Mouse (Mus musculus) layer of hippocampus, postnatal 25 days (tissue): ENCODE measurements around the gene Pkd1l1. TPM values are rescaled to one million over a fixed set of nuclear protein-coding genes. Genes with fewer than 3 reads are reported as not detected.

Source experiments
- DNase-seq, 2 experiments: peaks; one replicate each; pipeline ENCODE4 v3.0.0; 2022; ENCODE audit warnings: mixed read lengths in 2 of 2, low spot score in 1 of 2; ENCODE audit errors: extremely low spot score in 1 of 2
- total RNA-seq, 2 experiments: library from RNA; stranded (reverse); gene quantifications; 2 replicates each; pipeline ENCODE4 v1.2.3; 2021

Pkd1l1 gene
- total RNA-seq, 2 experiments from 2014 or later, result not detected

GRCm38 (mm10) chr11:8944114-8944513 lies 29.0 kb downstream of the Pkd1l1 start:
- no peak for DNase-seq

DNA sequence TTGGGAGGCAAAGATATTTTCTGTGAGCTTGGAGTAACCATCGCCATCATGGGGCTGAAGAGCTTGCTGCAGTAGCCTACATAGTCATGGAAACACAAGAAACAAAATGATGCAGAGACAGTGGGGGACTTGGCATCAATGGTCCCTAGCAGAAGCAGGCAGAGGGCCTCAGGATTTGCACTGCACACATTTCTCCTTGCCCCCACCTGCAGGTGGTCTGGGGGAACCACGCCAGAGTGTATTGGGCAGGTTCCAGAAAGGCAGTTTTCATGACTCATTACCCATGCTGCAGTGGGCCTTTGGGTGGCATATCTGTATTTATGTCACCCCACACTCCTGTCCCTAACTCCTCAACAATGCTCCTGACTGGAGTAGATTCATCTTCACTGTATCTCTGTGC lies 30.6 kb downstream of the Pkd1l1 start:
- no peak for DNase-seq

DNA sequence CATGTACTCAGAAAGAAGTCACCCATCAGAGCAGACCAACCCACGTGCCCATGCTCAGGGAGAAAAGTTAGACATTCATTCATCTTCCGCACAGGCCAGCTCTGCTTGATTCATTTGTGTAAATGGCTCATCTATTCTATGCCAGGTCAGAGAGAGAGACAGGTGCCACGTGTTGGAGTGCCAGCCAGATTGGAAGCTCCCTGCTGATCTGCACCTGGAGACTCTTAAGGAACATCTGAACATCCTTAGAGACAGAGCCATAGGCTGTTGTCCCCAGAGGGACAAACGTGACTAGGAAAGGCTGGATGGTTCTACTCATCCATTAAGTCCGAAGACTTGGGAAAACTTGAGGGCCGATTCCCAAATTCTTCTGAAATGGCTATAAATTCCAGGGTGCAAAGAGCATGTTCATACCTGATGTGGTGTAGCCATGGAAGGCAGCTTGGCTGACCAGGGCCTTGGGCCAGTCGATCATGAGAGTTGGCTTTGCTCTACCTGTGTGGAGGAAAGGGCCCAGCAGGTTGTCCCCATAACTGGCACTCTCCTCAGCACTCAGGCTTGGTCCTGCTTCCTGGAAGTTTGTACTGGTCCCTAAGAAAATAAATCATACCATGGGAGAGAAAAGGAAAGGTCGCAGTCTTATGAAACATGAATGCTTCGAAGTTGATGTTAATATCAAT lies 36.5 kb downstream of the Pkd1l1 start:
- DNase-seq, result no peak

- no peak for DNase-seq
These were observed 56.9 kb downstream of the Pkd1l1 start for GRCm38 (mm10) chr11:8916081-8916671.

- no peak for DNase-seq
These were observed 90.3 kb downstream of the Pkd1l1 start for GRCm38 (mm10) chr11:8882793-8883192.

GRCm38 (mm10) chr11:8881521-8881920 lies 91.5 kb downstream of the Pkd1l1 start:
- no peak for DNase-seq

DNA sequence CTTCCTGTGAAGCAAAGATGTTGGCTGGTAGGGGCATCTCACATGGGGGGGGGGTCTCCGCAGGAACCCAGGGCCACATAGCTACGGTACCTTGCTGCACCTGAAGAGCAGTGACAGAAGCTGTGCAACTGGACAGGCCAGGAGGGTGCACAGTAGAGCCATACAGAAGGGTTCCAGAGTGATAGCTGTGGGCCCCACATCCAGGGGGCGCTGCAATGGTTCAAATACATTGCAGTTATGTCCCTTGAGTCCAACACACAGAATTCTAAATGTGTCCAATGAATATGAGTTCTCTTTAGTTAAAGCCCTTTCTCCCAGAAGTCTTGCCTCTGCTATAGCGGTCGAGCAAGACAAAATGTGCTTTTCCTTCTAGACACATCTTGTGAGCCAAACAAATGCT lies 103.0 kb downstream of the Pkd1l1 start:
- no peak for DNase-seq

GRCm38 (mm10) chr11:8866021-8866420 lies 107.0 kb downstream of the Pkd1l1 start:
- DNase-seq, result no peak

DNA sequence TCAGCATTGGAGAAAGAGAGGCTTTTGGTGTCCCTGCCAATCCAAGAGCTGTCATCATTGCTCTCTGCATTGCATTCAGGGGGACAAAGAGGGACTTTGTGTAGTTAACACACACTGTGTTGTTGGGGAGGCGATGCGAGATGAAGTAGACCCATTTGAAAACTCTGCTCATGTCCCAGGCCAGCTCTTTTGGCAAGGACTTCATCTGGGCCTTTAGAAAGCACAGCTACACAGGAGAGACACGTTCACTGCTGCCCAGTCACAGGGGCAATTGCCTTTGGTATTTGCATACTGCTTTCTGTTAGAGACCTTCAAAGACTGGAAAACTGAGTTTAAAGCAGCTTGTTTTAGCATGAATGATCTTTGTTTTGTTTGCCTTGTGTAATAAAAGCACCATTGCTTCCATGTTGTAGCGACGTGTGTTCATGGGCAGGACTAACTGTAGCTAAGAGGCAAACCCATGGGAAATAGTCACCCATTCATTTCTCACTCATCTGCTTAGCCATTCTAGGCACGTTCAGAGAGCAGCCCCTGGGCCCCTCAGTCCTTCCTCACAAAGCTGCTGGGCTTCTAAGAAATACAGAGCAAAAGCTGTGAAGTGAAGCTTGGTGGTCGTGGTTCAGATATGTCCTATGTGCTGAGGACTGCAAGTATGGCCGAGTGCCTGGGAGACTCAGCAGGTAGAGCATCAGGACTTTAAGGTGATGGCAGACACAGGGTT lies 109.0 kb downstream of the Pkd1l1 start:
- DNase-seq, result no peak

DNA sequence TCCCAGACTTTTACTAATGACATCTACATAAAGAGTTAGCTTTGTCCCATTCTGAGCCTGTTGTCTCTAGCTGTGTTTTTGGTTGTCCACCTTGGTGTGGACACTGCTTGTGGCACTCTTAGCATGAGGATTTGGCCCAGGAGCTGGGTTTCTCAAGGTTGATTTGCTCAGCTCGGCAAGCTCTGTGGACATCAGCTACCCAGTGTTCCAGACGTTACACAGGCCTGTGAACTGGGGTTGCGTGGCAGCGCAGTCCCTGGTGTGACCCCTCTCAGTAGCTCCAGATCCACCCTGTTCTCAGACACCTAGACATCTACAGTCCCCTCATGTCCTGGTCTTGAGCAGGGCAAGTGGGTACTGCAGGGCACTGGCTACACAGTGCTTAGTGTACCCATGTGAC lies 110.6 kb downstream of the Pkd1l1 start:
- no peak for DNase-seq

GRCm38 (mm10) chr11:8861978-8862377 lies 111.1 kb downstream of the Pkd1l1 start:
- no peak for DNase-seq

DNA sequence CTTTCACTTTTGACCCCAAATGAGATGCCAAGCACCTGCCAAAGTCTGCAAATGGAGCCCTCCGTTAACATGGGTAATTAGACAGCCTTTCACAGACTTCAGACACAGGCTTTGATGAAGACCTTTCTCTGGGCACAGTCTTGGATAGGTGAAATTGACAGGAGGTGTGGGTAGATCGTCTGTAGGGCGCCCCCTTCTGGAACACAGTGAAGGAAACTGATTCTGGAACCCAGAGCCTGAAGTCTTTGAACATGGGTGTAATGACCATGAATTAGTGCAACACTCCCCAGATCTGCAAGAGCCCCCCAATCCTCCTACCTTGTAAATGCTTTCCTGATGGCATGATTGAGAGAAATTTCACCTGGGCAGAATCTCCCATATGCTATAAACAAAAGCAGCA lies 112.2 kb downstream of the Pkd1l1 start:
- DNase-seq, result peak in 1 of 2 experiments; percentile 24

DNA sequence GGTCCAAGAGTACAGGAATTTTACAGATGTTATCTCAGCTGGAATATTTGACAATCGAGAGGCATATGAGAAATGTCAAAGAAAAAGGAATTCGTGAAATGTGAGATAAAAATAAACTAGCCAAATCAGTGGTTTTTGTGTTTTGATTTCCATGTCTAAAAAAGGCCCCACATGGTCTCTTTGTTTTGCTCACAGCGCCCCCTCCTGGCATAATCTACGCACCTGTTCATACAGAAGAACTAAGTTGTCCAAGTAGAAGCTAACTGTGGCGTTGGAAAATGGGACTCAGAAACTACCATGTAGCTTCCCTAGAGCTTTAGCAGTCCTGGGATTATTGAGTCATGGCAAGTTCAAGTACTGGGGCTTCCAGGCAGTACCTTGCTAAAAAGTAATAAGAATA lies 113.2 kb downstream of the Pkd1l1 start:
- peak; percentile 60 to 87 for DNase-seq

- no peak for DNase-seq
These were observed 114.0 kb downstream of the Pkd1l1 start for GRCm38 (mm10) chr11:8859041-8859440.

GRCm38 (mm10) chr11:8856125-8856524 lies 116.9 kb downstream of the Pkd1l1 start:
- no peak for DNase-seq

- DNase-seq, result no peak
These were observed 125.0 kb downstream of the Pkd1l1 start for GRCm38 (mm10) chr11:8848049-8848448.

DNA sequence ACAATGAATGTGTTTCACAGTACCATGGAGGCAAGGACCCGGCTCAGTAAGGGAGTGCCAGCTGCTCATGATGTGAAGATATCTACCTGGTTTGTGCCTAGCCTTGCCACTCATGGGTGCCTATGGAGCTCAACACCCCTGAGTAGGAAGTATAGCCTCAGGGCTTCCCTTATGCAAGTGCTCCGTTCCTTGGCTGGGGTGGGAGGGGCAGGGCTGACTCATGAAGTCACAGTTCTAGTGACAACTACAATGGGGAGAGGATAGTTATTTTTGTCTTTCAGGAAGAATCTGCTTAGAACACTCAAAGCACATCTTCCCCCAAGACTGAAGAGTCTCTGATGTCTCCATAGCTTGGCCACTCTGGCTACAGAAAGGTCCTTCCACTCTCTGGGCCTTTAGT lies 125.4 kb downstream of the Pkd1l1 start:
- no peak for DNase-seq

GRCm38 (mm10) chr11:8836176-8836575 lies 136.9 kb downstream of the Pkd1l1 start:
- DNase-seq, result no peak

DNA sequence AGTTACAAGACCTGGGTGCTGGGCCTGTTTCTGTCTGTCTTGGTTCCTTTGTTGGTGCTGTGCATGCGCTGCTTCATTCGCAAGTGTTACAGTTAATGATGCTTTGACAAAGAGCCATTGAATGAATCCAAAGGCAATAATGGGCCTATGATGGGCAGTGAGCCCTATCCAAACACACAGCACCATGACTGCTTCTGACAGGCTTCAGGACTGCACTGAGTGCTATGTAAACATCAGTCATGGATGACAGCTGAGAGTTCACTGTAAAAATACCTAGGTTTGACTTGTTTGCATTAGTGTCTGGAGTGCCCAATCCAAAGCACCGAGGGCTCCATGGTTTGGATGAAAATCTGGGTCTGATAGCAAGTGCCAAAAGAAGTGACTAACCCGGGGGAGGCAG lies 138.9 kb downstream of the Pkd1l1 start:
- DNase-seq, result no peak

DNA sequence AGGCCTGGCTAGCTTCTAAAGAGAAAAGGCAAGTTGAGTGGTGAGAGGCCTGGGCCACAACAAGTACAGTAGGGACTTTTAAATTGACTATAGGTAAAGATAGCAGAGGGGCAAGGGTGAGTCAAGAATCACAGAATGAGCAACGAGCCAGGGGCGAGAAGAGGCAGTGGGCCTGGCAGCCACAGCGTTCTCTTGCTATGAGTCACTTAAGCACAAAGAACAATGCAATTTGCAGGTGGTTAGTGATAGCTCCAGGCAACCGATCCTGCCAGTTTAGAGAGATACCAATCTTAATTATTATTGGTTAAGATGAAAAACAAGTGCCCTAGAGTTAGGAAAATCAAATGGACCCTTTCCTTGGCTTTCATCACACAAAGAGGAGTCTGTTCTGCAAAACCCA lies 142.5 kb downstream of the Pkd1l1 start:
- DNase-seq, result no peak

DNA sequence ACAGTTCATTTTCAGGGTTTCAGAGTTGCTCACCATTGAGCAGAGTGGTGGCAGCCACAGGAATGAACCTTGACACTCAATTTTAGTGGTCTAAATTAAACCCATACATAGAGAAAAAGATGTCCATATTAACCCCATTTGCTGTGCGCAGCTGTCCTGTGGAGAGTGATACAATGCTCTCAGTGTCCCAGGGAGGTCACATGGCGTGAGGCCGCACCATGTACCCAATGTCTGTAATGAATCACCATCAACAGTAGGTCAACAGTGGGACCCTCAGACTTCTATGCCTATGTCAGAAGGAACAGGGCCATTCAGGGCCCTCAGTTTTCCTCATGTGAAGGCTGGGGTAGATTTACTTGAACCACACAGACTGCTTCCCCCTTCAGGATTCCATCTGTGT lies 143.5 kb downstream of the Pkd1l1 start:
- DNase-seq, result no peak
